Mouse (Mus musculus): ENCODE data around the gene Duoxa1. TPM values are rescaled to one million over a fixed set of nuclear protein-coding genes. Genes with fewer than 3 reads are reported as not detected.

Gene Duoxa1
- total and polyA plus RNA-seq, 3 experiments, result not detected

GRCm38 (mm10) chr2:122353765-122354164 lies 40.2 kb upstream of the Duoxa1 start:
- no peak overlapping the region for H3K9ac ChIP-seq (ENCODE audit: control insufficient read depth, low read depth, low read length, poor library complexity, severe bottlenecking)
- TF ChIP-seq ZKSCAN1 (IDR thresholded peaks at IDR 0.05; ENCODE audit: low read depth, low read length), result no peak
- no peak for TF ChIP-seq ELF1 (IDR thresholded peaks at IDR 0.05; ENCODE audit: low read depth, low read length)
- TF ChIP-seq CHD2 (IDR thresholded peaks at IDR 0.05; ENCODE audit: low read length), result no peak
- TF ChIP-seq USF2 (IDR thresholded peaks at IDR 0.05; ENCODE audit: borderline replicate concordance in 1 of 2, insufficient read depth in 1 of 2, low read depth in 1 of 2, low read length in 2 of 2), result no peak
- no peak for TF ChIP-seq E2F4 (IDR thresholded peaks at IDR 0.05; ENCODE audit: borderline replicate concordance, low read depth, low read length)
- no peak for TF ChIP-seq MXI1 (IDR thresholded peaks at IDR 0.05; ENCODE audit: low read depth, low read length)
- TF ChIP-seq POLR2AphosphoS2 (IDR thresholded peaks at IDR 0.05; ENCODE audit: low read length), result no peak
- no peak for TF ChIP-seq POLR2A (IDR thresholded peaks at IDR 0.05; ENCODE audit: control insufficient read depth in 1 of 2, insufficient read depth in 1 of 2, low read depth in 1 of 2, low read length in 2 of 2, poor library complexity in 1 of 2)
- no peak for TF ChIP-seq RAD21 (IDR thresholded peaks at IDR 0.05; ENCODE audit: low read depth, low read length)
- no peak for TF ChIP-seq MAFK (IDR thresholded peaks at IDR 0.05; ENCODE audit: borderline replicate concordance, low read depth, low read length)
- TF ChIP-seq GABPA (IDR thresholded peaks at IDR 0.05; ENCODE audit: low read depth, low read length), result no peak
- TF ChIP-seq MAX (IDR thresholded peaks at IDR 0.05; ENCODE audit: low read length), result no peak
- TF ChIP-seq JUND (IDR thresholded peaks at IDR 0.05; ENCODE audit: low read depth, low read length), result no peak
- no peak for TF ChIP-seq NELFE (IDR thresholded peaks at IDR 0.05; ENCODE audit: low read depth, low read length)
- no peak for TF ChIP-seq UBTF (IDR thresholded peaks at IDR 0.05; ENCODE audit: borderline replicate concordance, insufficient read depth, low read depth, low read length)
- TF ChIP-seq MYB (IDR thresholded peaks at IDR 0.05; ENCODE audit: low read depth, low read length), result no peak
- no peak for TF ChIP-seq ZC3H11A (IDR thresholded peaks at IDR 0.05; ENCODE audit: low read depth, low read length)
- TF ChIP-seq MAZ (IDR thresholded peaks at IDR 0.05; ENCODE audit: low read depth, low read length), result no peak
- TF ChIP-seq TAL1 (IDR thresholded peaks at IDR 0.05; ENCODE audit: low read length), result no peak
- no peaks in the 10 kb centered on the region; the same call in 1 of the 2 replicates for H3K79me2 ChIP-seq (ENCODE audit: control insufficient read depth, insufficient read depth, low read length, poor library complexity)
- no peak overlapping the region for H3K27ac ChIP-seq (ENCODE audit: control insufficient read depth, low read depth, low read length)
- peaks cover 0 to 3% of the 10 kb centered on the region in 2 experiments; a peak in 1 of 4 replicates for H3K36me3 ChIP-seq (ENCODE audit: control insufficient read depth in 1 of 2, insufficient read depth in 2 of 2, low read length in 2 of 2)
- no peak overlapping the region for H3K4me3 ChIP-seq (ENCODE audit: control insufficient read depth in 1 of 2, insufficient read depth in 1 of 2, low read depth in 2 of 2, low read length in 2 of 2)
- no peaks in the 10 kb centered on the region for H3K9me3 ChIP-seq (replicated peaks; ENCODE audit: insufficient read depth, low read length)
- H3K27me3 ChIP-seq (ENCODE audit: control insufficient read depth in 1 of 2, insufficient read depth in 2 of 2, low read length in 2 of 2), result no peaks in the 10 kb centered on the region
- peaks cover 3 to 4% of the 10 kb centered on the region in 2 experiments for H3K4me1 ChIP-seq (ENCODE audit: control insufficient read depth in 1 of 2, insufficient read depth in 2 of 2, low read length in 2 of 2)
- no peak for DNase-seq (ENCODE audit: low read depth, low spot score)

- Histone ChIP-seq H3K4me3 (ENCODE audit: control insufficient read depth in 1 of 2, insufficient read depth in 1 of 2, low read depth in 2 of 2, low read length in 2 of 2) (no peak overlapping the region), H3K4me1 (ENCODE audit: control insufficient read depth in 1 of 2, insufficient read depth in 2 of 2, low read length in 2 of 2) (peaks cover 3 to 4% of the 10 kb centered on the region in 2 experiments), H3K27ac (ENCODE audit: control insufficient read depth, low read depth, low read length) (no peak overlapping the region), H3K27me3 (ENCODE audit: control insufficient read depth in 1 of 2, insufficient read depth in 2 of 2, low read length in 2 of 2) (no peaks in the 10 kb centered on the region), H3K9me3 (replicated peaks; ENCODE audit: insufficient read depth, low read length) (no peaks in the 10 kb centered on the region), H3K79me2 (ENCODE audit: control insufficient read depth, insufficient read depth, low read length, poor library complexity) (peaks cover 1% of the 10 kb centered on the region; the same call in 1 of the 2 replicates), H3K36me3 (ENCODE audit: control insufficient read depth in 1 of 2, insufficient read depth in 2 of 2, low read length in 2 of 2) (peaks cover 0 to 5% of the 10 kb centered on the region in 2 experiments; a peak in 2 of 4 replicates), H3K9ac (ENCODE audit: control insufficient read depth, low read depth, low read length, poor library complexity, severe bottlenecking) (no peak overlapping the region)
- TF ChIP-seq ZKSCAN1 (IDR thresholded peaks at IDR 0.05; ENCODE audit: low read depth, low read length) (no peak), GATA1 (IDR thresholded peaks at IDR 0.05; ENCODE audit: low read depth, low read length) (no peak)
- no peak for DNase-seq (ENCODE audit: low read depth, low spot score)
Measured at GRCm38 (mm10) chr2:122352992-122353391, 39.5 kb upstream of the Duoxa1 start.

Measured in MEL (cell line).